Mouse (Mus musculus): ENCODE data around the gene Plxna1.

Gene Plxna1

GRCm38 (mm10) chr6:89360709-89361417 lies 1.6 kb downstream of the Plxna1 start:
- DNase-seq, result peak; percentile 58

- peak; percentile 49 for DNase-seq
These were observed 2.4 kb downstream of the Plxna1 start for GRCm38 (mm10) chr6:89359771-89360708.

DNA sequence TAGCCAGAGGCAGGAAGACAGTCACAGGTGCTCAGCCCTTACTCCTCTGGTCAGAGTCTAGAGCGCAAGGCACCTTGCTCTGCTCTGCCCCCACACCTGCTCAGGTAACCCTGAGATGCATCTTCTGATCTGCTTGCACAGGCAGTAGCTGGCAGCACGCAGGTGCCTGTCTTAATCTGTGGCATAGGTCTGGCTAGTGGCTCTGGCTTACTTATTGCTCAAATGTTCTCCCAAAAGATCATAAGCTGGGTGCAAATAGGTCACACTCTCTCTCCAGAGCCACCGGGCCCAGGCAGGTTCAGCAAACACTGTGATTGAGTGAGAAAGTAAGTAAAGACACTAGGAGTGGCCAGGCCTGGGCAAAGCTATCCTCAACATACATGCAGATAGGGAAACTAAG lies 3.2 kb downstream of the Plxna1 start:
- DNase-seq, result peak; percentile 28

DNA sequence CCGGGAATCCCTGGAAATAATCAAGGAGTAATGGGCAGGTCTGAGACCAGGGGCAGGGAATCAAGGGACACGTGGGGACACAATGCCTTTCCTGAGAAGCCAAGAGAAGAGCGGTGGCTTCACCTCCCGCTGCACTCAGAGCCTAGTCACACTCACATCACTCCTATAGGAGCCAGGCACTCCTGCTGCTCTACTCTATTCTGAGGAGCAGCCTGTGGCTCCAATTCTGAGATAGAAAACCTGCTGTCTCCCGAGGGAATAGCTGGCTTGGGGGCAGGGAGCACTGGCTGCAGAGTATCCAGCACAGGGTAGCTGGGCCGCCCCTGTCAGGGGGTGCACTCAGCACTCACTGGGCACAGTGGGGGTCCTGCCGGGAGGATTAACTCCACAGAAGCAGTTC lies 6.8 kb downstream of the Plxna1 start:
- peak; percentile 34 for DNase-seq

DNA sequence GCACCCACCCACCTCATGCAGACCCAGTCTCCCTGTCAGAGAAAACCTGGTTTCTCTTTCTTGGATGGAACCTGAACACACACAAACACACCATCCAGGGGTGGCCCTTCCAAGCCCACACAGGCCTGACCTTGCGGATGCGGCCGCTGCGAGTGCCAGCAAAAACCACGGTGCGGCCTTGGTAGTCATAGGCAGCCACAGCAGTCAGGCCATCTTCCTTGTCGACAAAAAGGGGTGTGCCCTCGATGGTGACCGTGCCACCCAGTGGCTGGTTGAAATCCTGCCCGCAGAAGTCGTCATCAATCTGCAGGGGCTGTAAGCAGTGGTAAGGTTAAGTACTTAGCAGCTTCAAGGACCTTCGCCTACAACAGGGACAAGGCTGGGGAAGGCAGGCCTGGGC lies 7.7 kb downstream of the Plxna1 start:
- peak; percentile 22 for DNase-seq

GRCm38 (mm10) chr6:89354076-89354475 lies 8.3 kb downstream of the Plxna1 start:
- peak; percentile 10 for DNase-seq

- DNase-seq, result peak; percentile 39
These were observed 9.3 kb downstream of the Plxna1 start for GRCm38 (mm10) chr6:89353101-89353500.

DNA sequence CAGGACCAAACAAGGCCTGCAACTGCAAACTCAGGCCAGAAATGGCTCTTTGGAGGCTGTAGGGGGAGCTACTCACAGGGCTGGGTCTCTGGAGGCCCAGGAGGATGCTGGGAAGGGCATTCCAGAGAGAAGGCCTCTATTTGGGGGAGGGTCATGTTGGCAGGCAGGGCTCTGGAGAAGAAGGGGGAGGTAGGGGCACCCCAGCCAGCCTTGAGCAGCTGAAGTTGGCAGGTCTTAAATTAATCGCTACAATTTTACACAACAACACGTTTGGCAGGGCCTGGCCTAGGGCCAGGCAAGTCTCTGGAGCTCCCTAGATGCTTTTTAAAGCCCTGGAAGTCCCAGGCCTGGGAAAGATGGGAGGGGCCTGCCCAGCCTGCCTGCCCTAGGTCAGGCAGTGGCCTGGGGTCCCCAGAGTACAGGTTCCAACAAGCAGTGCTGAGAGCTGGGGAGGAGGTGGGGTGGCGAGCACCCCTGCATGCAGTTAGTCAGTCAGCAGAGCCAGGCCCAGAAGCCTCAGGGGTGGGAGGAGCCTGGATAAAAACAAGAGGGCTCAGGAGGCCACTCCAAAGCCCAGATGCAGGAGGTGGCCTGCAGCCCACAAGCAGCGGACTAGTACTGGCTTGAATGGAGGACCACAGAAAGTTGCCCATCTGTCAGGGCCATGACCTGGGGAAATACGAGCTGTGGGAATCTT lies 10.8 kb downstream of the Plxna1 start:
- DNase-seq, result no peak

- no peak for DNase-seq
These were observed 11.9 kb downstream of the Plxna1 start for GRCm38 (mm10) chr6:89350520-89350919.

DNA sequence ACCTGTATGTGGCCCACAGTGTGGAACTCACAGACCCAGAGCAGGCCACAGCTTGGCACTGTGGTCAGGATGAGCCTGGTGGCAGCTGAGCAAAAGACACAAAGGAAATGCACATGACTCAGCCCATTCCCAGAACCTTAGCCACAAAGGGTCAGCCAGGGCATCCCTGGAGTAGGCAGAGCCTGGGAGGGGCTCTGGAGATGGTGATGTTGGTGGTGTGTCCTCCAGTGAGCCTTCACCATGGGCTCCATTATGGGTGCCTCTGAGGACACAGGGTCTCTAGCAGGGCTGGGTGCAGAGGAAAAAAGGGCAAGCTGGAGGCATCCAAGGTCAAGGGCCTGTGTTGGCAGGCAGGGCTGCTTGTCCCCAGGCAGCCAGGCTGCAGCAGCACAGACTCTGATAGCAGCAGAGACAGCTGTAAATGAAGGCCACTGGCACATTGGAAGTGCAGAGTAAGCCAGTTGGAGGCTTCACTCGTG lies 12.3 kb downstream of the Plxna1 start:
- no peak for DNase-seq

DNA sequence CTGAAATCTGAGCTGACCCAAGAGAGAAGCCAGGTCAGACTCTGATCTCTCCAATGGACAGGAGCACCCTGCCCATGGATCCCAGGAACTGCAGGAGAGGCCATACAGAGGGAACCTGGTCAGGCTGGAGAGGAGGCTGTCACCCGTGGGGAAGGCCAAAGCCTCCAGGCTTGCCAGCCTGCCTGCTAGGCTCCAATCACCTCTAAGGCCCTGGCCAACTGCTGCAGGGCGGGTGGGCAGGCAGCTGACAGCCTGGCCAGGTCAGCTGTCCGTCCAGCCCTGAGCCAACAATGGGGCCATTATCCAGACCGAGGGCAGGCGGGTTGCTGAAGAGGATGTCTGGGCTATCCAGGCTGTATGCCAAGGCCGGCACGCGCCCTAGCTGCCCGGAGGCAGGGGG lies 14.1 kb downstream of the Plxna1 start:
- peak; percentile 88 for DNase-seq

GRCm38 (mm10) chr6:89347792-89348191 lies 14.6 kb downstream of the Plxna1 start:
- DNase-seq, result no peak

DNA sequence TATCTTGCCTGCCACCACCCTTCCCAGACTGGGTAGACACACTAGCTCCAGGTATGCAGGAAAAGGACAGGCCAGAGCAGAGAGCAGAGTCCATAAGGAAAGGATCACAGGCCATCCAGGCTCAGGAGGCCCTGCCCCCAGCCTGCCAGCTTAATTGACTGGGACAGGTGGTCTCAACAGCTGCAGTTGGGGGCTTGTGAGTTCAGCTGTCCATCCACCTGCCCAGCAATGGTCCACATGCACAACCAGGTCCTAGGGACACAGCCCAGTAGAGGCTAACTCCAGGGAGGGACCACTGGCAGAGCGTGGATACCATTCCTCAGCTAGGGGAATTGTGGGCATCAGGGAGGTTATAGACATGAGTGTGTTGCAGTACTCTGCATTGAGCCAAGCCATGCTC lies 16.6 kb downstream of the Plxna1 start:
- DNase-seq, result no peak

DNA sequence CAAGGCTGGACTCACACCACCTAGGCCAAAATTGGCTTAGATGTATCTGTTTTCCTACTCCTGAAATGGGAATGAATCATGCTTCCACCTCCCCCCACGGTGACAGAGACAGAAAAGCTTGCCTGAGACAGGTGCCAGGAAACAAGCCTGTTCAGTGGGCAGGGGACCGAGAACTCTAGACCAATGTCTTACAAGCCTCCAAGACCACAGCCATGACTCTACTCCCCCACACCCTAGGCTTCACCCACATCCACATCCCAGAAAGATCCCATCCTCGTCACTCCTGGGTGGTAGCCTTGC lies 17.0 kb downstream of the Plxna1 start:
- DNase-seq, result no peak

- DNase-seq, result no peak
These were observed 17.6 kb downstream of the Plxna1 start for GRCm38 (mm10) chr6:89344613-89345485.

DNA sequence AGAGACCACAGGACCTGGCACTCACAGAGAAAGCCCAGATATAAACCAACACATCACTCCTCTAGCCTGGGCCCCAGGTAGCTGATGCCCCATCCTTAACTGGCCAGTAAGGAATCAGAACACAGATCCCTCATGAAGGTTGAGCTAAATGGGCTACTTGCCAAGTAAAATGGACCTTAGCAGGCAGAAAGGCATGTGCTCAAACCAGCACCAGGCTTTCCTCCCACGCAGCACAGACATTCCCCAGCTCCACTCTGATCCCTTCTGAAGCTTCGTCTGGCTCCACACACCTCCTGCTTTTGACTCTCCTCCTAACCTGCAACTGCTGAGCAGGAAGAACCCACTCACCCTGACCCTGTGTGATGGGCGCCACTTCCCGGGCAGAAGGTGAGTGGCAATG lies 20.4 kb downstream of the Plxna1 start:
- no peak for DNase-seq

- DNase-seq, result no peak
These were observed 23.0 kb downstream of the Plxna1 start for GRCm38 (mm10) chr6:89339447-89339846.

DNA sequence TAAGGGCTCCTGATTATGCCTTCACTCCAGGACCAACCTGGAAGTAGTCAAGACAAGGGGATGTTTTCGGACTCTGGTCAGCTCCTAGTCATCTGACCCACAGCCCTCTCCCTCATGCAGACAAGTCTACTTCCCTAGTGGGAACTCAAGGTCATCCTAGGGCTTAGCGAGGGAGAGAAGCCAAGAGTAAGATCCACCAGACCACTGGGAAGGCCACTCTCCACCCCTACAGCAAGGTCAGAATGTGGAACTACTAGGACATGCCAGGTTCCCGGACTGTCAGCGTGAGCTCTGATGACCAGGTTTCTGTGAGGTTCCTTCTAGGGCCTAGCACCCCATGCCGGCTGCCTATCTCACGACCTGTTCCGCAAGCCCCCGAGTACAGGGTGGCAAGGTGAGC lies 23.7 kb downstream of the Plxna1 start:
- DNase-seq, result no peak

DNA sequence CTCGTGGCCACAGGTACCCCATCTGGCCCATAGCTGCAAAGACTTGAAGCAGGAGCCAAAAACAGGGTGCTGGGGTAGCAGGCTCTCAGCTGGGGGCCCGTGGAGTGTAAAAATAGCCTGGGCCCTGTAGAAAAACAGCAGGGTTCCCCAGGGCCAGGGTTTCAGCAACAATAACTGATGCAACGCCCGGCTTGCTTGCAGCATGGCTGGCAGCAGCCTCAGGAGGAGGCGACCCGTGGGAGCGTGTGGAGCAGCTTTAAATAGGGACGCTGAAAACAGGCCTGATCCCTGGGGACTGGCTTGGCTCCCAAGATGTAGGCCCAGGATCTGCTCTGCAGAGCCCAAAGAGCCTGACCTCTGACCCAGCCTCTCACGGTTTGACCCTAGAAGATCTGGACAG lies 24.8 kb downstream of the Plxna1 start:
- no peak for DNase-seq

GRCm38 (mm10) chr6:89333964-89334702 lies 28.3 kb downstream of the Plxna1 start:
- DNase-seq, result no peak

DNA sequence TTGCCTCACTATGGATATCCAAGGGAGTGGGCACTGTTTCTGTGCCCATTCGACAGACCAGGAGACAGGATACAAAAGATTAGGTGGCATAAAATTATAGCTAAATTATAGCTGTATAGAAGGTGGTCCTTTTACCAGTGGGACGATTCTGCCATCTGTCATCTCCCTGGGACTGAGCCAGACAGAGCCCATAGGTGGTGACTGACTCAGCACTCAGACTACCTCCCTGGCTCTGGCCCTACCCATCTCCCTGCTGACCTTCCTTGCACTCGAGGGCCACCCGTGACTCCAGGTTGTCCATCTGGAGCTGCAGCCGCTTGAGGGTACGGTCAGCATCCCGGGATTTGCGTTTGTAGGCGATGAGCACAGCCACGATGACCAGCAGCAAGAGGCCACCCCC lies 31.5 kb downstream of the Plxna1 start:
- DNase-seq, result no peak

DNA sequence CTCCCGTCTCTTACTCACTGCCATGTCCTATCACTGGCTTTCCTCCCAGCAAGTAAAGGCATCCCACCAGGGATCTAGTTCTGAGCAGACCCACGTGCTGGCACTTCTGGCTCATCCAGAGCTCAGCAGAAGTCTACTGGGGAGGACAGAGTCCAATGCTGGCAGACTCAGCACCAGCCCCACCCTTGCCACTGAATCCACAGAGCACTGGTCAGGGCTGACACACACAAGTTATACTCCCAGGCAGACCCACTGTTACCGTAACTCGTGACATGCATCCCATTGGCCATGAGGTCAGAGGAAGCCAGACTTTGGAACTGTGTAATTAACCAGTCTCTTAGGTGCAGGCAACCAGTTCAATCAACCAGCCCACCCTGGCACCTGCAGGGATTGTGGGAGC lies 33.8 kb downstream of the Plxna1 start:
- DNase-seq, result no peak

All from cerebellum, adult 11-12 months (tissue).